Mouse (Mus musculus) midbrain, embryonic 12.5 days (tissue): ENCODE measurements around the gene Mmp23. TPM values are rescaled to one million over a fixed set of nuclear protein-coding genes. Genes with fewer than 3 reads are reported as not detected.
A peak's percentile ranks its signal among the peaks of the same experiment; 100 is the strongest.
"Not testable (repeated sequence)": the region's sequence is repeated elsewhere in the genome, so short reads cannot be mapped to it uniquely, and the experiment has no call there.

Experiments
- ATAC-seq: fragments of 200-750 bp; cut with Nextera tagmentation; 2 replicates; pipeline ENCODE4 v1.8.0; 2017; ENCODE audit warnings: low read depth, moderate TSS enrichment, moderate library complexity; ENCODE audit not compliant: low FRiP score
- H3K27ac ChIP-seq: fragments of 300-500 bp; sonication (generic); replicated peaks from 2 replicates; pipeline ENCODE4 v1.5.1; 2016; ENCODE audit warnings: mild to moderate bottlenecking
- H3K27me3 ChIP-seq: fragments of 300-500 bp; sonication (generic); 2 replicates; pipeline ENCODE4 v1.6.1; 2016; ENCODE audit warnings: mild to moderate bottlenecking
- H3K36me3 ChIP-seq: fragments of 300-500 bp; sonication (generic); 2 replicates; pipeline ENCODE4 v1.6.1; 2016
- H3K4me1 ChIP-seq: fragments of 300-500 bp; sonication (generic); 2 replicates; pipeline ENCODE4 v1.6.1; 2016
- H3K4me2 ChIP-seq: fragments of 300-500 bp; sonication (generic); replicated peaks from 2 replicates; pipeline ENCODE4 v1.6.1; 2016; ENCODE audit warnings: mild to moderate bottlenecking, moderate library complexity
- H3K4me3 ChIP-seq: fragments of 300-500 bp; sonication (generic); 2 replicates; pipeline ENCODE4 v1.5.1; 2016; ENCODE audit warnings: mild to moderate bottlenecking
- H3K9ac ChIP-seq: fragments of 300-500 bp; sonication (generic); replicated peaks from 2 replicates; pipeline ENCODE4 v1.6.1; 2016; ENCODE audit warnings: mild to moderate bottlenecking, moderate library complexity
- H3K9me3 ChIP-seq: fragments of 300-500 bp; sonication (generic); 2 replicates; pipeline ENCODE4 v1.6.1; 2016; ENCODE audit warnings: mild to moderate bottlenecking
- WGBS: fragments of 180-500 bp; shearing (Covaris S2); methylation state at CpG from one replicate; pipeline ENCODE4 v1.1.7; 2016; 5-methylcytosine and 5-hydroxymethylcytosine counted together
- polyA plus RNA-seq: library from polyadenylated mRNA; unstranded; fragments of >200 nt; fragmentation: Nextera tagmentation; extraction: Ambion mirVana; gene quantifications from 2 replicates; pipeline ENCODE4 v1.2.1, GENCODE M21; 2016

Gene Mmp23
- polyA plus RNA-seq, 1 experiment from 2014 or later: 4.4 TPM

DNA sequence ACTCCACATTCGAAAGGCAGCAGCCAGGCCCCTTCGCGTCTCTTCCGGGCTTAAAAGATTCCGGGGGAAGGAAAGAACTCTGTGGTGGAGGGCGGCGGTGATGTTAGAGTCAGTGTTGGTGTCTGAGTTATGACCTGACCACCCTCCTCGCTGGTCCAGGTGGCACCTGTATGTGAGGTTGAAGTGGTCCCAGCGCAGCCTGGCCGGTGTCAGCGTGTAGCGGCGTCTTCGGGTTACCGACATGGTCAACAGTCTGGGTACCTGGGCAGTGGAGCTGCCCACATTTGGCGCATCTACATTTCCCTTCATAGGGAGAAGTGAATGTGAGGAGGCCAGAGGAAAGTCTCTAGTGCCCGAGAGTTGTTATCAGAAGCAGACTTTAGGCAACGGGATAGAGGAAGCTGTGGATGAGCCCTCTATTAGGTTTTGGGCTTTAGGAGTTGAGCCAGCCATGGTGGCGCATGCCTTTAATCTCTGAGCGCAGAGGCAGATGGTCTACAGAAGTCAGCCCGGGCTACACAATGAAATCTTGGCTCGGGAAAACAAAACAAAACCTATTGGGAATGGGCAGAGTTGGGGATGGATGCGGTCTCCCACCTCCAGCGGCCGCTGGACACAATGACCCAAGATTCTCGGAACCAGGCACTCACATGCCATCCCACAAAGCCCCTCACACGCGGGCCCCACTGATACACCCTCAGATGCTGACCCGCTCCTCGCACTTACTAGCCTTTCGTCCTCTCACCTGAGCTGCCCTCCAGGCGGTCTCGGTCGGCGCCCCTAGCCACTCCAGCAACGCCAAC lies 700 bp downstream of the Mmp23 start:
- Histone ChIP-seq H3K9ac (peak overlapping the region; percentile 59), H3K27me3 (peaks cover 69% of the 10 kb centered on the region), H3K4me3 (peak overlapping the region; percentile 43), H3K4me1 (peaks cover 32% of the 10 kb centered on the region), H3K9me3 (no peaks in the 10 kb centered on the region), H3K4me2 (peak overlapping the region; percentile 60), H3K36me3 (peaks cover 45% of the 10 kb centered on the region), H3K27ac (no peak overlapping the region)
- ATAC-seq: peak; percentile 2; the same call in 1 of the 2 replicates
- 17% methylated on average over 36 of the region's 36 CpGs for WGBS

DNA sequence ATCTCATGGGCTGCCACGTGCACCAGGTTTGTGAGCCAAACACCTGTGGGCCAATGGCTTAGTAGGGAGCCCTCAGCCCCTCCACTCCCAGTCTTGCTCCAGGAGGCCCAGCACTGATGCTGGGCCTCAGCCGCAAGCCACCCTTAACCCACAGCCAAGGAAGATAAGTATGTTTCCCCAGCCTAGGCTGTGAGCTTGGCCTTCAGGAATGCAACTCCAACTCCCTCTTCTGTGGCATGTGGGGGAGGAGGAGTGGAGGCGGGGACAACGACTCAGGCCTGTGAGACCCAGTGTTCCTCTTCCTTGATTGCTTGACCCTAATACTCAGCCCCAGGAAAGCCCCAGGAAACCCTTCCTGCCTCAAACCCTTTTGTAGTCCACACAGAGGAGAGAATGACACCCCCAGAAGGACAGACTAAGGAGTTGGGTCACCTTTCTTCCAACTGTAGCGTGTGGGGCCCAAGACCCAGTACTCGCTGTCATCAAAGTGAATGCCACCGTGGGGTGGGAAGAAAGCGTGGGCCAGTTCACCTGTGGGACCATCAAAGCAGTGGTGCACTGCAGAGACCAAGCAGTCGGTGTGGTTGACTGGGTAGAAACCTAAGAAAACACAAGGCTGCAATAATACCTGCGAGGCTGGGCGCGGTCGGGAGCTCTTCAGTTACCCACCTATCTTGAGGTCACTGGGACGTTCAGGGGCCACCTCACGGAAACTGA lies 1.5 kb downstream of the Mmp23 start:
- H3K36me3 ChIP-seq: peaks cover 50% of the 10 kb centered on the region
- no peak overlapping the region for H3K4me3 ChIP-seq
- peaks cover 65% of the 10 kb centered on the region for H3K27me3 ChIP-seq
- ATAC-seq: no peak
- peaks cover 32% of the 10 kb centered on the region for H3K4me1 ChIP-seq
- no peaks in the 10 kb centered on the region for H3K9me3 ChIP-seq
- WGBS: 63% methylated on average over 15 of the region's 15 CpGs
- H3K27ac ChIP-seq: no peak overlapping the region
- no peak overlapping the region for H3K4me2 ChIP-seq
- H3K9ac ChIP-seq: no peak overlapping the region

DNA sequence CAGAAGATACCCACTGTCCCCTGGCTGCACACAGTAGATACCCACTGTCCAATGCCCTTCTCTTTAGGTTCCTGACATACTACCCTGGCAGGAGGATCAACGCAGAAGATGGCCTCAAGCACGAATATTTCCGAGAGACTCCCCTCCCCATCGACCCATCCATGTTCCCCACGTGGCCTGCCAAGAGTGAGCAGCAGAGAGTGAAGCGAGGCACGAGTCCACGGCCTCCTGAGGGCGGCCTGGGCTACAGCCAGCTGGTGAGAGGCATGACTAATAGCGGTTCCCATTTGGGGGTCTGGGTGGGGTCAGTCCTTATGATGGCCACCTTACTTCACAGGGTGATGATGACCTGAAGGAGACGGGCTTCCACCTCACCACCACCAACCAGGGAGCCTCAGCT lies 3.8 kb downstream of the Mmp23 start:
- H3K36me3 ChIP-seq: peaks cover 61% of the 10 kb centered on the region
- H3K9ac ChIP-seq: no peak overlapping the region
- no peak overlapping the region for H3K4me3 ChIP-seq
- no peak for ATAC-seq
- peaks cover 20% of the 10 kb centered on the region for H3K4me1 ChIP-seq
- 93% methylated on average over 11 of the region's 11 CpGs for WGBS
- no peaks in the 10 kb centered on the region for H3K9me3 ChIP-seq
- H3K27me3 ChIP-seq: peaks cover 41% of the 10 kb centered on the region
- H3K4me2 ChIP-seq: no peak overlapping the region
- H3K27ac ChIP-seq: no peak overlapping the region

DNA sequence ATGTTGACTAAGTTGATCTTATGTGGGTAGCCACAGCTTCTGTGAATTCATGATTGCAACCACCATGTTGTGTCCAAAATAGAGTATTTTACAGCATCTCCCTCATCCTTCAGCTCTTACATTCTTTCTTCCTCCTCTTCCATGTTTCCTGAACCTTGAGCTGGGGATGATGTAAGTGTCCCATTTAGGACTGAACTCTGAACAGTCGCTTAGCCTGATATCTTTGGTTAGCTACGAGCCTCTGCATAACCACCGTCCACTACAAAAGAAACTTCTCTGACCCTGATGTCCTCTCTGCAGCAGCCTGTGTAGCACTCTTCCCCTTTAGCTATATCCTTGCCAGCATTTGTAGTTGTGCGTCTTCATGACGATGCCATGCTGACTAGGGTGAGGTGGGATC lies 7.5 kb downstream of the Mmp23 start:
- no peak overlapping the region for H3K27ac ChIP-seq
- peaks cover 5% of the 10 kb centered on the region for H3K27me3 ChIP-seq
- 94% methylated on average over 5 of the region's 5 CpGs for WGBS
- H3K4me1 ChIP-seq: no peaks in the 10 kb centered on the region
- H3K9ac ChIP-seq: no peak overlapping the region
- H3K36me3 ChIP-seq: peaks cover 86% of the 10 kb centered on the region
- no peak overlapping the region for H3K4me3 ChIP-seq
- no peak for ATAC-seq
- no peak overlapping the region for H3K4me2 ChIP-seq
- H3K9me3 ChIP-seq: no peaks in the 10 kb centered on the region

DNA sequence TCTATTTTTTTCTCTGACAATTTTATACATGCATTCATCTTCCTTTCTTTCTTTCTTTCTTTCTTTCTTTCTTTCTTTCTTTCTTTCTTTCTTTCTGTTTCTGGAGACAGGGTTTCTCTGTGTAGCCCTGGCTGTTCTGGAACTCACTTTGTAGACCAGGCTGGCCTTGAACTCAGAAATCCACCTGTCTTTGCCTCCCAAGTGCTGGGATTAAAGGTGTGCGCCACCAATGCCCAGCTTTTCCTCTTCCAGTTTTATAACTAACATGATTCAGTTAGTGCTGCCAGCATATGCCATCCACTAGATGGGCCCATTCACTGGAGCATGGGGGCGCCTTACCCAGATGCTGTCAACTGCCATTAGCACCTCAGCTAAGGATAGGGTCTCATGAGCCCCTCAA lies 7.9 kb downstream of the Mmp23 start, which contains the start of gene Gm10563:
TSS of gene Gm10563 (minus strand) at position 101 of the 400 bp plus-strand sequence.
- H3K27me3 ChIP-seq, H3K4me1 ChIP-seq, H3K27ac ChIP-seq, H3K4me2 ChIP-seq, H3K4me3 ChIP-seq, ATAC-seq, H3K9ac ChIP-seq, H3K9me3 ChIP-seq: not testable (repeated sequence)
- 94% methylated on average over 2 of the region's 2 CpGs for WGBS
- H3K36me3 ChIP-seq: peaks cover 86% of the 10 kb centered on the region

DNA sequence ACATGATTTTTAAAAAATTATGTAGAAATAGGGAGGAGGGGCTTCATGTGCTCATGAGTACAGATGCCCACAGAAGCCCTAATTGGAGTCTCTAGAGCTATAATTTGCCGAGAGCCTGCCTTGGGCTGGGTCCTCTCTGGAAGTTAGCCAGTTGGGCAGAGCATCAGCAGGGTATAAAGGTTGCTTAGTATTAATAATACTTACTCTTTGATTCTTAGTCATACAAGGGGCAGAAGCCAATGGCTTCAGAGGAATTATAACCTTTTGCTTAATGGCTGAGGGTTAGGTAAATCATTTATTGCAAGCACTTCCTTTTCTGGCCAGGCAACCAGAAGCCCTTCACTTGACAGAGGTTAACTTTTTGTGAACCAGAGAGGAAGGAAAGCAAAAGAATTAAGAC lies 9.7 kb downstream of the Mmp23 start:
- no peaks in the 10 kb centered on the region for H3K4me1 ChIP-seq
- no peak overlapping the region for H3K9ac ChIP-seq
- H3K27ac ChIP-seq: no peak overlapping the region
- no peak for ATAC-seq
- H3K9me3 ChIP-seq: no peaks in the 10 kb centered on the region
- no peak overlapping the region for H3K4me2 ChIP-seq
- peaks cover 83% of the 10 kb centered on the region for H3K36me3 ChIP-seq
- no peak overlapping the region for H3K4me3 ChIP-seq
- WGBS: 91% methylated on average over 1 of the region's 1 CpGs
- no peaks in the 10 kb centered on the region for H3K27me3 ChIP-seq

DNA sequence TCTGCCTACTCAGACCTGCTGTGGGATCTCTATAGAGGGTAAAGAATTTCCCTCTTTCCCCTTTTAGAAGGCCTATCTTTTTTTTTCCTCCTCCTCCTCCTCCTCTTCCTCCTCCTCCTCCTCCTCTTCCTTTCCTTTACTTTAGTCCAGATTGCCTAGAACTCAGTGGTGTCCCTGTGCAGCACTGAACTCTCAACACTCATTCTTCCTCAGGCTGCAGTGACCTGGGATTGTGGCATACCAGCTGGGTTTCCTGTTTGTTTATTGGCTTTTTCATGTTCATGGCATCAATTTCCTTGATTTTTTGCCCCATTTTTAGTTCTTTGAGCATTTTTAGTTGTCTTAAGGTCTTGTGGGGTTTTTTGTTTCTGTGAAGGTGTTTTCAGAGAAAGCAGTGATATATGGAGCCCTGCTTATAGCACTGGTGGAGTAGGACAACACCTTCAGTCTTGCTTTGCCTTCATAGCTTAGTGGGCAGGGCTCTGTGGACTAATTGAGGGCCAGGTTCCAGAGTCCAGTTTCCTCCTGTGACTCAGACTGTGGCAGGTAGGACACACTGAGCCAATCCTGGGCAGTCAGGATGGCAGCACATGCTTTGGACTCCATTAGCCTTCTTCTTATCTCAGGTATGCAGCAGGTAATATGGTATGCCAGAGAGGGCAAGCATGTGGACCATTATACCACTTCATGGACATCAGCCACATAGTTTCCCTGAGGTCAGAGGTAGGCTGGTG lies 17.3 kb downstream of the Mmp23 start:
- H3K27ac ChIP-seq: no peak overlapping the region
- ATAC-seq: no peak
- H3K27me3 ChIP-seq: no peaks in the 10 kb centered on the region
- no peak overlapping the region for H3K4me2 ChIP-seq
- no peaks in the 10 kb centered on the region for H3K9me3 ChIP-seq
- H3K4me1 ChIP-seq: no peaks in the 10 kb centered on the region
- no peak overlapping the region for H3K9ac ChIP-seq
- H3K36me3 ChIP-seq: peaks cover 92% of the 10 kb centered on the region
- no peak overlapping the region for H3K4me3 ChIP-seq

DNA sequence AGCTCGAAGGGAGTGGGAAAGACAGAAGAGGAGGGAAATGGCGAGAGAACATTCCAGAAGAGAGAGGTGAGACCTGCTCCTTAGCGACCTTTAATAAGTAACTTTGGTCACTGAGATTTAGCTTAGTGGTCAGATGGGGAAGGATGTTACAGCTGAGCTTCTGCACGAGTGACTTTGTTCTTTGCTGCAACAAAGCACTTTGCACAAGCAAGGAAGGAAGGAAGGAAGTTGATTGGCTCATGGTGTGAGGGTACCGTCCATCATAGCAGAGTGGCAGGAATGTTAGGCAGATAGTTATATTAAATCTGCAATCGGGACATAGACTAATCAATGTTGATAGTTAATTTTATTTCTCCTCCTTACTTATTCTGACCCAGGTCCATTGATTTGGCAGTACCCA lies 22.9 kb downstream of the Mmp23 start:
- WGBS: 92% methylated on average over 6 of the region's 6 CpGs
- no peak overlapping the region for H3K9ac ChIP-seq
- no peaks in the 10 kb centered on the region for H3K27me3 ChIP-seq
- peaks cover 2% of the 10 kb centered on the region for H3K4me1 ChIP-seq
- no peak for ATAC-seq
- no peak overlapping the region for H3K4me2 ChIP-seq
- no peak overlapping the region for H3K4me3 ChIP-seq
- peaks cover 72% of the 10 kb centered on the region for H3K36me3 ChIP-seq
- H3K9me3 ChIP-seq: no peaks in the 10 kb centered on the region
- H3K27ac ChIP-seq: no peak overlapping the region

DNA sequence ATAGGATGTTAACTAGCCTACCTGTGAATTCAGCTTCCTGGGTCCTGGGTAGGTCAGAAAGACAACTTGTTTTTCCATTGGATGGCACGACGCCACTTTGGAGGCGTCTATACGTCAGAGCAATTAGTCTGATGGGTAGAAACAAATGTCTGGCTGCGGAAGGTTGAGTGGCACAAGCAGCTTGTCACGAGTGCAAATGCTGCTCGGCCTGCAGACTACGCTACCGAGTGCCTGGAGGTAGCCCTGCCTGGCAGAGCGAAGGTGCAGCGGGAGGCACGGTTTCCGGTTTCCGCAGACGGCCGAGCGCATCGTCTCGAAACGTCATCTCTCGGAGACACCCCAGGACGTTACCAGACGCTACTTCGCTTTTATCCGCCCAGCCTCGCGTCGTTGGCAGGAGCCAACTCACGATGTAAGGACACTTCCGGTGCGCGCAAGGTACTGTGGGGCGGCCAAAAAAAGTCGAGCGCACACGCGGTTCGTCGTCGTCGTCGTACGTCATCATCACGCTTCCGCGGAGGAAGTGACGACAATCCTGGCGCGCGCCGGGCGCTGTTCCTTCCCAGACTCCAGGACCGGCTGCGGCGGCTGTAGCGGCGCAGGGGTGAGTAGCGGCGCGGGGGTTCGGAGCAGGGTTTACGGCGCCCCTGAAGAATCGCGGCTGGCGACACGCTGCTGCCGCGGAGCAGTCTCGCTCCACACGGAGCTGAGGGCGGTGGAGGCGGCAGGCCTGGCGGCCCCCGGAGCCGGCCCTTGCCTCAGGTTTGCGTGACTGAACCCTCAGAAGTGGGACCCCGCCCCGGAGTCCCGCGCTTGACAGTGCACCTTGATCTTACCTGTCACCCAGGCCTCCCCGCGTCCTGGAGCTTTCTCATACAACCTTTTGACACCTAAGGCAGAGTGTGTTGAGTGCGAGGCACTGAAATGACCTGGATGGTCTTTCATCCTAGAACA lies 28.6 kb downstream of the Mmp23 start, which contains the start of gene Cdk11b:
TSS of gene Cdk11b (plus strand) at position 517 of the 954 bp plus-strand sequence.
- H3K4me3 ChIP-seq: peak within 1 kb of the TSS; percentile 93
- H3K9ac ChIP-seq: peak within 1 kb of the TSS; percentile 82
- peaks cover 12% of the 10 kb centered on the region for H3K4me1 ChIP-seq
- WGBS: under 1% methylated on average over 84 of the region's 84 CpGs
- H3K27me3 ChIP-seq: no peaks in the 10 kb centered on the region
- H3K36me3 ChIP-seq: peaks cover 41% of the 10 kb centered on the region
- peak; percentile 100 for ATAC-seq
- peak within 1 kb of the TSS; percentile 78 for H3K27ac ChIP-seq
- peak within 1 kb of the TSS; percentile 75 for H3K4me2 ChIP-seq
- H3K9me3 ChIP-seq: no peaks in the 10 kb centered on the region

DNA sequence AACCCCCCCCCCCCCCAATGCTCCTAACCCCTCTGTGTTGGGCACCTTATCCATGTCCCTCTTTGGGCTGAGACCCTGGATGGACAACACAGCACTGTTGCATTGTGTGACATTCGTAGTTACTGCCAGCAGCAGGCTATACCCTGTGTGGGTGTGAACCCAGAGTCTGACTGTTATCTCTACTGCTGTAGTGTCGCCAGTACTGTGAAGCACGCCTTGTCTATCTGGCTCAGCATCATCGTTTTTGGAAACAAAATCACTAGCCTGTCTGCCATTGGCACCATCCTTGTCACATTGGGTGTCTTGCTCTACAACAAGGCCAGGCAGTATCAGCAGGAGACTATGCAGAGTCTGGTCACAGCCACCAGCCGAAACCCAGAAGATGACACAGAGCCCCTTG lies 34.9 kb downstream of the Mmp23 start:
- Histone ChIP-seq H3K27ac (no peak overlapping the region), H3K27me3 (no peaks in the 10 kb centered on the region), H3K36me3 (peaks cover 78% of the 10 kb centered on the region), H3K4me3 (no peak overlapping the region), H3K9me3 (no peaks in the 10 kb centered on the region), H3K4me1 (0 out of 2 replicates have a peak, but pooled peaks cover under 1% of the 10 kb centered on the region), H3K9ac (no peak overlapping the region), H3K4me2 (no peak overlapping the region)
- ATAC-seq: no peak
- WGBS: 94% methylated on average over 5 of the region's 5 CpGs

DNA sequence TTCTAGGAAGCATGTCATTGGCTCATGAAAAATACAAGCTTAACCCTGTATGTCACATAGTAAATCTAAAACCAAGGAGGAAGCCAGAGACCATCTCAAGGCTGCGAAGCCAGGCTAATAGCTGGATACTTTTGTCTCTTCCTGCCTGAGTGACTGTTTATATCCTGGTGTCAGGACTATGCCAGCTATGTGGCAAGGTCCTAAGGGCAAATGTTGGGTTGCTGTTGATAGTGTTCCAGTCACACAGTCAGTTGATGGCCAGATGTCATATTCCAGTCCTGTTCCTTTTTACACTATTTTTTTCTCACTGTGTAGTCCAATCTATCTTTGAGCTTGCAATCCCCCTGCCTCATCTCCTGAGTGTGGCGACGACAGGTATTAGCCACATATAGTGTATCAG lies 39.9 kb downstream of the Mmp23 start:
- no peak overlapping the region for H3K9ac ChIP-seq
- H3K27me3 ChIP-seq: no peaks in the 10 kb centered on the region
- no peaks in the 10 kb centered on the region for H3K4me1 ChIP-seq
- ATAC-seq: no peak
- H3K9me3 ChIP-seq: no peaks in the 10 kb centered on the region
- H3K4me2 ChIP-seq: no peak overlapping the region
- no peak overlapping the region for H3K4me3 ChIP-seq
- no peak overlapping the region for H3K27ac ChIP-seq
- H3K36me3 ChIP-seq: peaks cover 80% of the 10 kb centered on the region
- 96% methylated on average over 3 of the region's 3 CpGs for WGBS
